In genomic region chr11:97310895-97311631, GRCm38 (mm10) we compare ENCODE assay signal across 9 mouse cellular contexts. TPM values are rescaled to one million over a fixed set of nuclear protein-coding genes. Genes with fewer than 3 reads are reported as not detected.
DNase-seq lines count a peak whose midpoint lies in the region; ATAC-seq and TF ChIP-seq lines count a peak whose summit lies in the region.
"Had no signal": no experiment of that assay in that cellular context is flagged by ENCODE, and none has a peak within 500 bp of the region (broad histone marks: within the 10 kb centered on the region; RNA-seq: fewer than 3 reads in every experiment).

No protein-coding gene starts in this region.

- H3K36me3 ChIP-seq in heart, adult 2 months (ENCODE audit: control insufficient read depth, insufficient read depth, low read length), result no peaks in the 10 kb centered on the region
- no peaks in the 10 kb centered on the region for H3K36me3 ChIP-seq in kidney, embryonic 15.5 days
- H3K36me3 ChIP-seq in midbrain, embryonic 10.5 days, result no peaks in the 10 kb centered on the region

- 0 out of 2 replicates have a peak, but pooled peaks cover 4% of the 10 kb centered on the region for H3K4me1 ChIP-seq in cerebellum, adult 2 months (ENCODE audit: control insufficient read depth, insufficient read depth, low read length)
- peaks cover 3% of the 10 kb centered on the region; the same call in 1 of the 2 replicates for H3K4me1 ChIP-seq in heart, adult 2 months (ENCODE audit: control insufficient read depth, insufficient read depth, low read length)
- H3K4me1 ChIP-seq in kidney, embryonic 15.5 days, result peaks cover 23% of the 10 kb centered on the region
- peaks cover 26% of the 10 kb centered on the region for H3K4me1 ChIP-seq in midbrain, embryonic 10.5 days

- 14% methylated on average over 18 of the region's 18 CpGs for WGBS in cerebellum, adult 2 months
- WGBS in heart, adult 2 months, result 4% methylated on average over 18 of the region's 18 CpGs
- 4% methylated on average over 18 of the region's 18 CpGs for WGBS in kidney, embryonic 15.5 days
- 4% methylated on average over 18 of the region's 18 CpGs for WGBS in midbrain, embryonic 10.5 days

- no peak for TF ChIP-seq CTCF in cerebellum, adult 2 months (IDR thresholded peaks at IDR 0.05; ENCODE audit: borderline replicate concordance, insufficient read depth, low read depth, low read length)
- peak; percentile 69 for TF ChIP-seq CTCF in heart, adult 2 months (IDR thresholded peaks at IDR 0.05)

- no peaks in the 10 kb centered on the region for H3K27me3 ChIP-seq in cerebellum, adult 2 months (ENCODE audit: control insufficient read depth, insufficient read depth, low read length)
- H3K27me3 ChIP-seq in heart, adult 2 months (ENCODE audit: control insufficient read depth, insufficient read depth, low read length), result no peaks in the 10 kb centered on the region
- no peaks in the 10 kb centered on the region for H3K27me3 ChIP-seq in kidney, embryonic 15.5 days
- H3K27me3 ChIP-seq in midbrain, embryonic 10.5 days (ENCODE audit: low read depth, poor library complexity, severe bottlenecking), result peaks cover 18% of the 10 kb centered on the region; the same call in 1 of the 2 replicates
- H3K27me3 ChIP-seq: CH12.LX had no signal

- peak overlapping the region; percentile 49 for H3K4me3 ChIP-seq in cerebellum, adult 2 months (replicated peaks; ENCODE audit: insufficient read depth, low read depth, low read length)
- peak overlapping the region; percentile 32 for H3K4me3 ChIP-seq in heart, adult 2 months
- H3K4me3 ChIP-seq in kidney, embryonic 15.5 days (replicated peaks), result peak overlapping the region; percentile 45
- peak overlapping the region; percentile 59 for H3K4me3 ChIP-seq in midbrain, embryonic 10.5 days

- peak in 1 of 2 experiments; percentile 44 for DNase-seq in cerebellum, adult 2 months
- no peak for DNase-seq in cerebellum, adult 11 months
- peak; percentile 86 for DNase-seq in adipocyte (ENCODE audit: low spot score)
- DNase-seq in heart, adult 2 months, result peak; percentile 61 to 69
- peak; percentile 49 for DNase-seq in midbrain, embryonic 10.5 days (ENCODE audit: low spot score)
- no peak for DNase-seq in c-Kit-positive CD71-positive TER-119-positive erythroid progenitor cells, embryonic 14.5 days (ENCODE audit: low spot score)
- DNase-seq in thymus, postnatal 25 days, result no peak

- TF ChIP-seq POLR2A in cerebellum, adult 2 months (IDR thresholded peaks at IDR 0.05; ENCODE audit: borderline replicate concordance, insufficient read depth, low read length), result no peak
- peak; percentile 54; the same call in 1 of the 2 replicates for TF ChIP-seq POLR2A in heart, adult 2 months (IDR thresholded peaks at IDR 0.05; ENCODE audit: insufficient read depth, low read depth, low read length)

- peak overlapping the region; percentile 54 for H3K9ac ChIP-seq in heart, adult 2 months (ENCODE audit: low read depth, low read length)
- peak overlapping the region; percentile 39; the same call in 1 of the 2 replicates for H3K9ac ChIP-seq in kidney, embryonic 15.5 days

- 0 out of 2 replicates have a peak overlapping the region, but pooled peaks have one; percentile 16 for H3K27ac ChIP-seq in cerebellum, adult 2 months (ENCODE audit: insufficient read depth, low read length)
- peak overlapping the region; percentile 96 for H3K27ac ChIP-seq in heart, adult 2 months
- H3K27ac ChIP-seq in kidney, embryonic 15.5 days, result peak overlapping the region; percentile 79
- H3K27ac ChIP-seq in midbrain, embryonic 10.5 days (replicated peaks), result peak overlapping the region; percentile 79

- TF ChIP-seq EP300 in heart, adult 2 months (IDR thresholded peaks at IDR 0.05; ENCODE audit: insufficient read depth, low read depth, low read length), result no peak

- intact Hi-C loops in heart, adult 2 months (cut with DNase I), result loop anchor here (1.0 to 5.0 kb wide), 2 partner anchors 31 to 124 kb away; partner anchors contain the start of genes Kpnb1 and Npepps

- H3K79me2 ChIP-seq in heart, adult 2 months (replicated peaks; ENCODE audit: control insufficient read depth, insufficient read depth, low read length), result no peaks in the 10 kb centered on the region

- no peak for ATAC-seq in kidney, embryonic 15.5 days (replicated peaks; ENCODE audit: low FRiP score)

- peak overlapping the region; percentile 67 for H3K4me2 ChIP-seq in kidney, embryonic 15.5 days

- no peaks in the 10 kb centered on the region for H3K9me3 ChIP-seq in kidney, embryonic 15.5 days (replicated peaks)
- H3K9me3 ChIP-seq in midbrain, embryonic 10.5 days (replicated peaks), result no peaks in the 10 kb centered on the region

RNA-seq across cellular contexts. Expression of gene Mrpl45, which starts 4.5 kb away (rescaled TPM):
- polyA plus RNA-seq in cerebellum, adult 2 months (2012; rRNA removed), result 37.8 and 40.6 TPM in 2 replicates
- total RNA-seq in heart, adult 2 months (2021), result 10 to 100 TPM; 48.9 to 62.5 TPM
- 33.7 and 51.4 TPM in 2 replicates for polyA plus RNA-seq in heart, adult 2 months (2012; rRNA removed)
- polyA plus RNA-seq in kidney, embryonic 15.5 days (2015; fragmentation: Nextera tagmentation; extraction: Ambion mirVana), result 52.4 and 54.1 TPM in 2 replicates
- 61.7 and 69.5 TPM in 2 replicates for polyA plus RNA-seq in midbrain, embryonic 10.5 days (2016; fragmentation: Nextera tagmentation; extraction: Ambion mirVana)

RNA-seq across cellular contexts. Expression of gene Npepps, which starts 30.6 kb away (rescaled TPM):
- 97.4 and 103 TPM in 2 replicates for polyA plus RNA-seq in cerebellum, adult 2 months (2012; rRNA removed)
- 10 to 100 TPM; 77.7 to 80.1 TPM for total RNA-seq in heart, adult 2 months (2021)
- 24.1 and 38.2 TPM in 2 replicates for polyA plus RNA-seq in heart, adult 2 months (2012; rRNA removed)
- 76.9 and 88.5 TPM in 2 replicates for polyA plus RNA-seq in kidney, embryonic 15.5 days (2015; fragmentation: Nextera tagmentation; extraction: Ambion mirVana)
- 108 and 114 TPM in 2 replicates for polyA plus RNA-seq in midbrain, embryonic 10.5 days (2016; fragmentation: Nextera tagmentation; extraction: Ambion mirVana)

RNA-seq across cellular contexts. Expression of gene Gpr179, which starts 40.8 kb away (rescaled TPM):
- polyA plus RNA-seq in cerebellum, adult 2 months (2012; rRNA removed), result 0.62 and 0.87 TPM in 2 replicates
- under 1 TPM; 0.05 to 0.08 TPM for total RNA-seq in heart, adult 2 months (2021)
- polyA plus RNA-seq in heart, adult 2 months (2012; rRNA removed), result 0.03 TPM in 1 of 2 replicates, not detected in the other
- 0.10 and 0.53 TPM in 2 replicates for polyA plus RNA-seq in kidney, embryonic 15.5 days (2015; fragmentation: Nextera tagmentation; extraction: Ambion mirVana)
- 0.05 and 0.09 TPM in 2 replicates for polyA plus RNA-seq in midbrain, embryonic 10.5 days (2016; fragmentation: Nextera tagmentation; extraction: Ambion mirVana)

RNA-seq across cellular contexts. Expression of gene Socs7, which starts 51.3 kb away (rescaled TPM):
- polyA plus RNA-seq in cerebellum, adult 2 months (2012; rRNA removed), result 54.3 and 61.2 TPM in 2 replicates
- total RNA-seq in heart, adult 2 months (2021), result 10 to 100 TPM; 21.4 to 22.8 TPM
- polyA plus RNA-seq in heart, adult 2 months (2012; rRNA removed), result 8.9 and 18.6 TPM in 2 replicates
- 3.8 and 3.9 TPM in 2 replicates for polyA plus RNA-seq in kidney, embryonic 15.5 days (2015; fragmentation: Nextera tagmentation; extraction: Ambion mirVana)
- 3.6 and 4.6 TPM in 2 replicates for polyA plus RNA-seq in midbrain, embryonic 10.5 days (2016; fragmentation: Nextera tagmentation; extraction: Ambion mirVana)

Comparison
In these comparisons a context has a peak if more than half of its experiments do, and no peak if none do; other contexts are left out.
1. DNase-seq: peak in adipocyte (single experiment), heart, adult 2 months (2 of 2) and midbrain, embryonic 10.5 days (single experiment); none in cerebellum, adult 11 months (single experiment), c-Kit-positive CD71-positive TER-119-positive erythroid progenitor cells, embryonic 14.5 days (single experiment) and thymus, postnatal 25 days (single experiment).
2. H3K27ac ChIP-seq: peak in every context shown above with its lines; median percentile 96 in heart, adult 2 months; 79 in kidney, embryonic 15.5 days; 79 in midbrain, embryonic 10.5 days; 16 in cerebellum, adult 2 months.
3. Peak in every context shown above with its lines, with median percentiles within 50 percentile points of each other: H3K4me3 ChIP-seq.